Mouse (Mus musculus) WW6 (cell line): ENCODE measurements at regions not wholly inside any gene's neighbourhood (a gene's known extent, or its start where the extent isn't known, plus 50 kb on each side); places are given as distances from the start of the nearest gene placed in this dataset.

Source experiments
- DNase-seq: peaks from one replicate; pipeline ENCODE4 v3.0.0-alpha.2; 2013; ENCODE audit warnings: low read depth, low spot score

DNA sequence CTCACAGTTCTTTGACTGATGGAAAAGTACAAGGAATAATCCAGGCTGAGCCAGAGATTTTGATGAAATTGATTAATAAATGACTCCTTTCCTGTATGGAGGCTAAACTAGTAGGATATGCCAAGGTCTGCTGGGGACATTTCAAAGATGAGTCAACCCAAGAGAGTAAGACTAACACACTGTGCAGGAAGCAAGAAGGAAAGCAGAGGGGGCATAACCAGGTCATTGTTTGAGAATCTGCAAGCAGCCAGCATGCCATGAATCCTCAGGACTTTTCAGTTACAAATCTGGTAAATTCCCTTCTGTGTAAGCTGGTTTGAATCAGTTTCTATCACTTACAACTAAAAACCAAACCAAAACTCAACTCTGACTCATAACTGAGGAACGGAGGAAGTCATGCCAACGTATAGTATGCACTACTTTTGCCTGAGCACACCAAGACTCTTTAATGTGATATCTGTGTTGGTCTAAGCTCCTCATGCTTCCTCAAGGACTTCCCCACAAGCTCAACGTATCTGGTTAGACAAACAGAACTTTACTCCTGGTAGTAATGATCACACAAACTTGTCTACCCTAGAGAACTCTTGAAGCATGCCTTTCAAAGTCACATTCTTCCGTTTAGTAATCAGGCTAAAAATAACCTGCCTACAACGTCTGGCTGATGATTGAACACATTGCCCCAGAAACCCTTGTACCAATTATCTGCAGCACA lies 314.0 kb upstream of the Adamts9 start:
- no peak for DNase-seq

DNA sequence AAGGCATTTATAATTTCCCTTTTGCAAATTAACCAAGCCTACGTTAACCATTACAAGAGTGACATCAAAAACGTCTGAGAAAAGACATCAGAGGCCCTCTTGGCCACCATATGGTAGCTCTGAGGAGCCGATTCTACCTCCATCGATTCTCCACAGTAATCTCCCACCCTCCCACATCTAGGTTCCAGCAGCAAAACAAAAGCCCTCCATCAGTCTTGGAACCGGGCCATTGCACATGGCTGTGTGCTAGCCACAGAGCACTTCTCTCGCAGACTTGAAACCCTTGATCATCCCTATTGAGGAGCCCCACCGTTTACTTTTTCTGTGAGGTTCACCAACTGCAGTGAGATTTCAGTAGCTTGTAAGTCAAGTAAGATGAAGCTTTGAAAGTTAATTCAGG lies 310.5 kb upstream of the Adamts9 start:
- DNase-seq = no peak

GRCm38 (mm10) chr6:93248973-93249372 lies 305.7 kb upstream of the Adamts9 start:
- no peak for DNase-seq

DNA sequence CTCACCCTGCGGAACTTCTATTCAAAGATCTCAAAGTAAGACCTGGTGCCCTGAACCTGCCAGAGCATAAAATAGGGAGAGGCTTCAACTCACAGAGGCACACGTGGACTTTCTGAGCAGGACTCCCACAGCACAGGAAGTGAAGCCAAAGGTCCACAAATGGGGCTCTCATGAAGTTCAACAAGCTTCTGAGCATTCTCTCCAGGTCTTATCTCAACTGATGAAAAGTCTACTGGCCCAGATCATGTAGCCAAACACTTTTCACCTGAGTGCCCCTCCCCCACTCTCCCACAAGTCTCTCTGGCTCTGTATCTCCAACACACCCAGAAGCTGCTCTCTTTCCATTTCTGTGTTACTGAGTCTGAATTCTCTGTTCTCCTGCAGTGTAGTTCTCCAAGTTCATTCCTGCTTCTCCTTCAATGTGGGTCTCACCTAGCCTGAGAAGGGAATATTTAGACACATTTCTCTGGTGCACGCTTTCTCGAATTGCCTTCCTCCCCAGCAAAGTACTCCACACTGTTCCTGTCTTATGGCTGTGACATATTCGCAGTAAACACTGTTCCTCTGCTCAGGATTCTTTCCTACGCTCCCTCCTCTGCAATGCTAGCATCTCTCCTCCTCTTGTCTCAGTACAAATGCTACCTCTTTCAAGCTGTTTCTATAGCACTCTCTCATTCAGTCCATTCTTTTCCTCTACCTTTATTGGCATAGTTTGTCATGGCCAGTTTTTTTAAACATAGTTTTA lies 303.4 kb upstream of the Adamts9 start:
- DNase-seq = no peak

GRCm38 (mm10) chr6:93235550-93235949 lies 292.3 kb upstream of the Adamts9 start:
- no peak for DNase-seq

DNA sequence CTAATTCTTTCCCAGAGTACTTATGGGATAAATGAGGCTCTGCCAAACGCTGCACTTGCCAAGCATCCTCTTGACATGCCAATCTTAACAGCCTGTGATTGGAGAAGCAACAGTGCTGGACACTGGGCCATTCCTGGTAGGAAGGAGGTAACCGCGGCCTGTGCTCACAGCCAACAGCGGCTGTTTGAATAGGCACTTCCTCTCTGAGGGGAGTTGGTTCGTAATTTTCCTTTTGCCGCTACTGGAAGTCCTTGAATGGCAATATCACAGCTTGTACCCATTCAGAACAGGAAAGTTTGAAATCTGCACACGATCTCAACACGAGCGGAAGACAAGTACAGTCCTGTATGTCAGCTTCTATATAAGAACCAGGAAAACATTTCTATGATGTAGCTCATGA lies 289.3 kb upstream of the Adamts9 start:
- no peak for DNase-seq

DNA sequence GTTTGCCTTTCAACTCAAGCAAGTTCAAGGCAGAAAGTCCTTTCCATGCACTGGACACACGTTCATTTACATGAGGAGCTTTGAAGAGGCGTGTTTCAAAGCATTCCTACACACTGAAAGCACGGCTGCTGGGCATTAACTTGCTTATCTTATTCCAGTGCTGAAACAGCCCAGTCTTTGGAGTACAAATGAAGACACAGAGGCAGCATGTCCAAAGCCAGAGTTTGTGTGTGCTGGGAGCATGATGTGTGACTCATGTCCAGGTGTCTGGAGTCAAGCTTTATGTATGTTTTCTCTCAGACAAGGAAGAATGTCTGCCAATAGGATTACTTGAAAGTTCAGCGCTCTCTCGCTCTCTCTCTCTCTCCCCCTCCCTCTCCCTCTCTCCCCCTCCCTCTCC lies 287.2 kb upstream of the Adamts9 start:
- DNase-seq = no peak

DNA sequence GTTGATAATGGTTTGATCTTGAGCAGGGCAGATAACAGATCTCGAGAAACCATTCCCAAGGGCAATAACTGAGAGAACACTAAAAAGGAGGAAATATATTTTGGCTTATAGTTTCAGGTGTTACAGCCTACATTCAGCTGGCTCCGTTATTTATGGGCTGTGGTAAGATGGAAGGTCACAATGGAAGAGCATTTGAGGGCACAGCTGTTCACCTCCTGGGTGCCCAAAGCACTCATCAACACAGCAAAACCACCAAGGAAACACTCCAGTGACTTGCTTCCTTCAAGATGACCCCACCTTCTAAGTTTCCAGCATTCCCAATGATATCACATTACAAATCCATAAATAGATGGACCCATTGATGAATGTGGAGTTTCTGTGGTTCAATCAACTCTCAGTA lies 286.0 kb upstream of the Adamts9 start:
- DNase-seq = no peak

GRCm38 (mm10) chr6:93223610-93224550 lies 280.6 kb upstream of the Adamts9 start:
- DNase-seq = no peak

DNA sequence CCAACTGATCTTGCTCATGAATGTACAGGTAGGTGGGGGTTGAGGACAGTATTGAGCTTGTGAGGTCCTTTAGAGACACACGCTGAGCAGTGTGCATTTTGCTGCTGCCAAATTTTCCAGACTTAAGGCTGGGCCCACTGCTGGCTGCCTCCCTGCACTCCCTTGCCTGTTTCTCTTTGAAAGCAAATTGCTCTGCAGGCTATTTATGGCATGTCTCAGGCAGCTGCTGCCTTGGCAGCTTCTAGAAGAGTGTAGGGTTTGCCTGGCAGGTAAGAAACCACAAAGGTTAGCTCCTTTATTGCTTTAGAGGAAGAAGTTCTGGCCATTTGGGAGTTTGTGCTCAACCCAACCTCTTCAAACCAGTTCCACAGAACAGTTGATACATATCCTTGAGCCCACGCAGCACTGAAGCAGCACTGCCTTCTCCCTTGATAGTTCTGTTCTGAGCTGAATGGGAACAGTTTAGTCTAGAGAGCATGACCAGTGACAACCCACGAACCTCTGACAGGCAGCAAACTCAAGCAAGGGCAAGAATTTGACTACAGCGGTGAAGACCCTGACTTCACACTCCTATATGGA lies 274.8 kb upstream of the Adamts9 start:
- DNase-seq = no peak

DNA sequence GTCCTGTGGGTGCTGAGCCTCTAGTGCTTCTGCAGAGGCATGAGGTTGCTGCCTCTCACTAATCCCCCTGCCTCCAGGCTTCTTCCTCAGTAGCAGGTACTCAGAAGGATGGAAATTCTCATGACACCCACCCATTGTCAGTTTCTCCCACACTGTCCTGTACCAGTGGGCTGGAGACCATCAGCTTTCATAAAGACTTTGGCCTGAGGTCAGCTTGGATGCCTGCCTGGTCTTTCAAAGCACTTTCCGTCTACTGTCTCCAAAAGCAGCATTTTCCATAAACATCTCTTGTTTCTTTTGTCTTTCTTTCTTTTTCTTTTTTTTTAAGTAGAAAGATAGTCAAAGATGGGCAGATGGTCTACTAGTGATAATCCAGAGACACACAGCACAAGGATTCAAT lies 257.6 kb upstream of the Adamts9 start:
- DNase-seq = no peak

DNA sequence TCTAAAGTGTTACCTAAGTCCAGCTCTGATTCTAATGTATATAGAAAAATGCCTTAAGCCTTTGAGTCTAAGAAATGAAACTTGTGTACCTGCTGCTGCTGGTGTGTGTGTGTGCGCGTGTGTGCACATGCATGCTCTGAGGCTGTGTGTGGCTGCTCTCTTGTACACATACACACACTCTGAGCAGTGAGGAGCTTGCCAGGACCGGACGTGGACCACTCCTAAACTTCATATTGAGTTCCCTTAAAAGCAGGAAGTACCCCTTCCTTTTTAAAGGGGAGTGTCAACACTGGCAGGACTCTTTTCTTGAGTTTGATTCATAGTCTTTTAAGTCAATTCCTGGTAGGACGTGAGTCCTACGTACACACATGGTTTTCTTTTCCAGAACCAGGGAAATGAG lies 251.4 kb upstream of the Adamts9 start:
- no peak for DNase-seq

GRCm38 (mm10) chr6:93192980-93193379 lies 249.7 kb upstream of the Adamts9 start:
- no peak for DNase-seq

GRCm38 (mm10) chr6:93190986-93191385 lies 247.7 kb upstream of the Adamts9 start:
- no peak for DNase-seq

DNA sequence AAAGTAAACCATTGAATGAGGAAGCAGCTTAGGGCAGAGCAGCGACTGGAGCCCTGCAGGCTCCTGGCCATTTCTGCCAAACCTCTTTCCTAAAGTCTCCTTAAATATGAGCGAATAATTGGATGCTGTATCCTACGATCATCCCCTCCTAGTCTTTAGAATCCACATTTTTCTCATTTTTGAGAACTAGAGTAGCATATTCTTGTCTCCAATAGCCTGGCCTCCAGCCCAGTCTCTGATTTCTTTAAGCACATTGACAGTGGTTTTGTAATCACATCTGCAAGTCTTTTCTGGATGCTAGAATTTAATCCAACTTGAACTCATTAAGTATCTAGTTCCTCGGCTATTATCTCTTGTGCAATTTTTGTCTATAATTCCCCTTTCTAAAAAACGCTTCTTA lies 225.2 kb upstream of the Adamts9 start:
- no peak for DNase-seq

- no peak for DNase-seq
These were observed 224.0 kb upstream of the Adamts9 start for GRCm38 (mm10) chr6:93167281-93167680.

- no peak for DNase-seq
These were observed 222.7 kb upstream of the Adamts9 start for GRCm38 (mm10) chr6:93165942-93166341.

GRCm38 (mm10) chr6:93152431-93153208 lies 209.3 kb upstream of the Adamts9 start:
- DNase-seq = no peak

- DNase-seq = no peak
These were observed 207.2 kb upstream of the Adamts9 start for GRCm38 (mm10) chr6:93150531-93150930.

GRCm38 (mm10) chr6:93149956-93150355 lies 206.7 kb upstream of the Adamts9 start:
- no peak for DNase-seq

DNA sequence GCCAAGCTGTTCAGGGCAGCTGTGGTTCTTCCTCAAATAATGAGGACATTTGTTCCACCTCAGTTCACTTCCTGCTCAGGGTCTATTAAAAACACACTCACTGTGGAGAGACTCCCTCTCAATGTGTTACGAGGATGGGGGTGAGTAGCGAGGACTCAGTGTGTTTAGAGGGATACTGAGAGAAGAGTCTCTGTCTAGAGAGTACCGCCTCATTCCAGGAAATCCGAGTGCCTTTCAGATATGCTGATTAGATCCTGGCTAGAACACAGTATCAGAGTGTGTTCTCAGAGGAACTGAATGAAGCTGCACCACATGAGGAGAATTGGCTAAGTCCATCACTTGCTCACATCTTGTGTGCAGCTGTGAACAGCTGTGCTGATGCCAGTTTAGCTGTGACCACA lies 197.0 kb upstream of the Adamts9 start:
- no peak for DNase-seq
